Mouse (Mus musculus) embryonic facial prominence, embryonic 14.5 days (tissue): Measurements from ENCODE around the gene Rab10. TPM values are rescaled to one million over a fixed set of nuclear protein-coding genes. Genes with fewer than 3 reads are reported as not detected.
"Not testable (repeated sequence)": the region's sequence is repeated elsewhere in the genome, so short reads cannot be mapped to it uniquely, and the experiment has no call there.

Experiments
- ATAC-seq: fragments of 200-750 bp; cut with Nextera tagmentation; 2 replicates; pipeline ENCODE4 v1.8.0; 2017; ENCODE audit warnings: low read depth, moderate number of reproducible peaks, moderate TSS enrichment
- DNase-seq: peaks from one replicate; pipeline ENCODE4 v3.0.0-alpha.2; 2015; ENCODE audit warnings: low spot score
- H3K27ac ChIP-seq: fragments of 300-500 bp; sonication (generic); replicated peaks from 2 replicates; pipeline ENCODE4 v1.5.1; 2014; ENCODE audit warnings: low read depth, mild to moderate bottlenecking, low read length, moderate library complexity
- H3K27me3 ChIP-seq: fragments of 300-500 bp; sonication (generic); replicated peaks from 2 replicates; pipeline ENCODE4 v1.6.1; 2014; ENCODE audit warnings: low read length; ENCODE audit not compliant: control insufficient read depth, insufficient read depth
- H3K36me3 ChIP-seq: fragments of 300-500 bp; sonication (generic); 2 replicates; pipeline ENCODE4 v1.6.1; 2014; ENCODE audit warnings: low read length, mixed read lengths; ENCODE audit not compliant: control insufficient read depth, insufficient read depth
- H3K4me1 ChIP-seq: fragments of 300-500 bp; sonication (generic); 2 replicates; pipeline ENCODE4 v1.6.1; 2014; ENCODE audit warnings: antibody characterized with exemption, low read length; ENCODE audit not compliant: control insufficient read depth, insufficient read depth
- H3K4me2 ChIP-seq: fragments of 300-500 bp; sonication (generic); 2 replicates; pipeline ENCODE4 v1.6.1; 2014; ENCODE audit warnings: low read depth, mild to moderate bottlenecking, low read length, moderate library complexity, mixed read lengths
- H3K4me3 ChIP-seq: fragments of 300-500 bp; sonication (generic); 2 replicates; pipeline ENCODE4 v1.5.1; 2014; ENCODE audit warnings: low read depth, mild to moderate bottlenecking, low read length
- H3K9ac ChIP-seq: fragments of 300-500 bp; sonication (generic); 2 replicates; pipeline ENCODE4 v1.6.1; 2014; ENCODE audit warnings: low read depth, mild to moderate bottlenecking, low read length, moderate library complexity, mixed read lengths
- H3K9me3 ChIP-seq: fragments of 300-500 bp; sonication (generic); 2 replicates; pipeline ENCODE4 v1.6.1; 2016; ENCODE audit warnings: low read length; ENCODE audit not compliant: control insufficient read depth
- WGBS: fragments of 180-500 bp; shearing (Covaris S2); extraction: QIAGEN DNeasy Blood & Tissue Kit; methylation state at CpG from one replicate; pipeline ENCODE4 v1.1.7; 2014; 5-methylcytosine and 5-hydroxymethylcytosine counted together
- polyA plus RNA-seq: library from polyadenylated mRNA; unstranded; fragments of >200 nt; fragmentation: Nextera tagmentation; extraction: Ambion mirVana; gene quantifications from 2 replicates; pipeline ENCODE4 v1.2.1, GENCODE M21; 2014

Rab10 gene
- polyA plus RNA-seq, 1 experiment from 2014 or later: 98.8 TPM

- DNase-seq: no peak
- WGBS: 3% methylated on average over 15 of the region's 15 CpGs
- Histone ChIP-seq H3K4me1 (peaks cover 11% of the 10 kb centered on the region; the same call in 1 of the 2 replicates), H3K4me2 (peak overlapping the region; percentile 85), H3K27ac (peak overlapping the region; percentile 88), H3K9ac (peak overlapping the region; percentile 72), H3K27me3 (no peaks in the 10 kb centered on the region), H3K4me3 (peak overlapping the region; percentile 95), H3K9me3 (no peaks in the 10 kb centered on the region), H3K36me3 (no peaks in the 10 kb centered on the region)
- no peak; the same call in 1 of the 2 replicates for ATAC-seq
Measured at GRCm38 (mm10) chr12:3310321-3310692, 538 bp upstream of the Rab10 start.

- no peaks in the 10 kb centered on the region for H3K36me3 ChIP-seq
- peaks cover 11% of the 10 kb centered on the region; the same call in 1 of the 2 replicates for H3K4me1 ChIP-seq
- H3K27ac ChIP-seq: peak overlapping the region; percentile 96
- no peaks in the 10 kb centered on the region for H3K27me3 ChIP-seq
- 2% methylated on average over 19 of the region's 19 CpGs for WGBS
- no peaks in the 10 kb centered on the region for H3K9me3 ChIP-seq
- peak overlapping the region; percentile 85 for H3K4me2 ChIP-seq
- peak; percentile 39 for DNase-seq
- no peak for ATAC-seq
- peak overlapping the region; percentile 89 for H3K9ac ChIP-seq
- H3K4me3 ChIP-seq: peak overlapping the region; percentile 95
Measured at GRCm38 (mm10) chr12:3308541-3309241, 1.1 kb downstream of the Rab10 start.

GRCm38 (mm10) chr12:3307587-3307986 lies 2.2 kb downstream of the Rab10 start:
- DNase-seq (no peak), ATAC-seq (no peak)
- Histone ChIP-seq H3K9me3 (no peaks in the 10 kb centered on the region), H3K9ac (peak overlapping the region; percentile 89), H3K36me3 (no peaks in the 10 kb centered on the region), H3K4me1 (peaks cover 11% of the 10 kb centered on the region; the same call in 1 of the 2 replicates), H3K27me3 (no peaks in the 10 kb centered on the region), H3K27ac (no peak overlapping the region), H3K4me2 (peak overlapping the region; percentile 85), H3K4me3 (peak overlapping the region; percentile 95)
- 40% methylated on average over 6 of the region's 6 CpGs for WGBS

GRCm38 (mm10) chr12:3305238-3305637 lies 4.5 kb downstream of the Rab10 start:
- WGBS: 92% methylated on average over 2 of the region's 2 CpGs
- 0 out of 2 replicates have a peak, but pooled peaks cover 6% of the 10 kb centered on the region for H3K9me3 ChIP-seq
- DNase-seq (no peak), ATAC-seq (no peak)
- H3K4me3 ChIP-seq: no peak overlapping the region
- H3K4me1 ChIP-seq: peaks cover 8% of the 10 kb centered on the region; the same call in 1 of the 2 replicates
- no peak overlapping the region for H3K9ac ChIP-seq
- no peak overlapping the region for H3K27ac ChIP-seq
- H3K27me3 ChIP-seq: no peaks in the 10 kb centered on the region
- 0 out of 2 replicates have a peak, but pooled peaks cover 9% of the 10 kb centered on the region for H3K36me3 ChIP-seq
- H3K4me2 ChIP-seq: no peak overlapping the region

GRCm38 (mm10) chr12:3297622-3298021 lies 12.1 kb downstream of the Rab10 start:
- ATAC-seq, H3K27ac ChIP-seq, H3K4me3 ChIP-seq, H3K9ac ChIP-seq, H3K4me2 ChIP-seq, DNase-seq, H3K9me3 ChIP-seq, H3K4me1 ChIP-seq, H3K27me3 ChIP-seq: not testable (repeated sequence)
- 89% methylated on average over 6 of the region's 6 CpGs for WGBS
- H3K36me3 ChIP-seq: peaks cover 21% of the 10 kb centered on the region; the same call in 1 of the 2 replicates

- DNase-seq (no peak), ATAC-seq (no peak)
- no peak overlapping the region for H3K27ac ChIP-seq
- H3K27me3 ChIP-seq: no peaks in the 10 kb centered on the region
- no peaks in the 10 kb centered on the region for H3K4me1 ChIP-seq
- 0 out of 2 replicates have a peak, but pooled peaks cover 6% of the 10 kb centered on the region for H3K9me3 ChIP-seq
- no peak overlapping the region for H3K4me3 ChIP-seq
- H3K4me2 ChIP-seq: no peak overlapping the region
- WGBS: 89% methylated on average over 2 of the region's 2 CpGs
- no peak overlapping the region for H3K9ac ChIP-seq
- H3K36me3 ChIP-seq: peaks cover 26% of the 10 kb centered on the region; the same call in 1 of the 2 replicates
Measured at GRCm38 (mm10) chr12:3296056-3296455, 13.7 kb downstream of the Rab10 start.

- Histone ChIP-seq H3K27ac (no peak overlapping the region), H3K9me3 (no peaks in the 10 kb centered on the region), H3K36me3 (0 out of 2 replicates have a peak, but pooled peaks cover 9% of the 10 kb centered on the region), H3K4me2 (no peak overlapping the region), H3K4me1 (no peaks in the 10 kb centered on the region), H3K4me3 (no peak overlapping the region), H3K9ac (no peak overlapping the region), H3K27me3 (no peaks in the 10 kb centered on the region)
- DNase-seq (no peak), ATAC-seq (no peak)
- 100% methylated on average over 1 of the region's 1 CpGs for WGBS
Measured at GRCm38 (mm10) chr12:3291849-3292248, 17.9 kb downstream of the Rab10 start.

GRCm38 (mm10) chr12:3291038-3291437 lies 18.7 kb downstream of the Rab10 start:
- WGBS: 94% methylated on average over 4 of the region's 4 CpGs

GRCm38 (mm10) chr12:3288440-3288839 lies 21.3 kb downstream of the Rab10 start:
- ATAC-seq: no peak
- H3K27ac ChIP-seq: no peak overlapping the region
- H3K4me2 ChIP-seq: no peak overlapping the region
- H3K9me3 ChIP-seq: no peaks in the 10 kb centered on the region
- 0 out of 2 replicates have a peak, but pooled peaks cover 9% of the 10 kb centered on the region for H3K36me3 ChIP-seq
- no peak overlapping the region for H3K9ac ChIP-seq
- 91% methylated on average over 1 of the region's 1 CpGs for WGBS
- no peaks in the 10 kb centered on the region for H3K27me3 ChIP-seq
- no peak for DNase-seq
- H3K4me3 ChIP-seq: no peak overlapping the region
- H3K4me1 ChIP-seq: no peaks in the 10 kb centered on the region

More at GRCm38 (mm10) chr12:3291038-3291437, 18.7 kb downstream of the Rab10 start:
- Histone ChIP-seq H3K9ac (no peak overlapping the region), H3K4me2 (no peak overlapping the region), H3K27me3 (no peaks in the 10 kb centered on the region), H3K4me3 (no peak overlapping the region), H3K9me3 (no peaks in the 10 kb centered on the region), H3K27ac (no peak overlapping the region), H3K36me3 (0 out of 2 replicates have a peak, but pooled peaks cover 9% of the 10 kb centered on the region), H3K4me1 (no peaks in the 10 kb centered on the region)
- ATAC-seq: no peak
- DNase-seq: no peak
